Mouse (Mus musculus): ENCODE results near the gene Rhobtb1. TPM values are rescaled to one million over a fixed set of nuclear protein-coding genes. Genes with fewer than 3 reads are reported as not detected.
A peak's percentile ranks its signal among the peaks of the same experiment; 100 is the strongest.

Gene Rhobtb1
- polyA plus RNA-seq, 1 experiment from 2014 or later, result 17.4 TPM

GRCm38 (mm10) chr10:69248261-69249160 lies 97.3 kb downstream of the Rhobtb1 start:
- no peaks in the 10 kb centered on the region for H3K27me3 ChIP-seq (replicated peaks; ENCODE audit: control insufficient read depth, insufficient read depth, low read length)
- no peak overlapping the region for H3K27ac ChIP-seq (ENCODE audit: low read depth, low read length)
- DNase-seq (ENCODE audit: low spot score) (no peak), ATAC-seq (replicated peaks; ENCODE audit: low FRiP score) (no peak)
- H3K4me1 ChIP-seq (replicated peaks; ENCODE audit: control insufficient read depth, insufficient read depth, low read length), result peaks cover 11% of the 10 kb centered on the region
- 0 out of 2 replicates have a peak, but pooled peaks cover 2% of the 10 kb centered on the region for H3K36me3 ChIP-seq (ENCODE audit: control insufficient read depth, insufficient read depth, low read length)
- WGBS, result 89% methylated on average over 29 of the region's 29 CpGs
- no peaks in the 10 kb centered on the region for H3K9me3 ChIP-seq (ENCODE audit: control insufficient read depth, low read length)
- no peak overlapping the region for H3K4me2 ChIP-seq
- H3K9ac ChIP-seq (ENCODE audit: low read depth, low read length), result no peak overlapping the region
- no peak overlapping the region for H3K4me3 ChIP-seq (ENCODE audit: low read depth, low read length)

GRCm38 (mm10) chr10:69251254-69251653 lies 100.0 kb downstream of the Rhobtb1 start:
- H3K9ac ChIP-seq (ENCODE audit: low read depth, low read length), result no peak overlapping the region
- H3K27me3 ChIP-seq (replicated peaks; ENCODE audit: control insufficient read depth, insufficient read depth, low read length), result no peaks in the 10 kb centered on the region
- no peaks in the 10 kb centered on the region for H3K9me3 ChIP-seq (ENCODE audit: control insufficient read depth, low read length)
- no peak overlapping the region for H3K4me3 ChIP-seq (ENCODE audit: low read depth, low read length)
- 0 out of 2 replicates have a peak, but pooled peaks cover 2% of the 10 kb centered on the region for H3K36me3 ChIP-seq (ENCODE audit: control insufficient read depth, insufficient read depth, low read length)
- H3K4me2 ChIP-seq, result no peak overlapping the region
- H3K4me1 ChIP-seq (replicated peaks; ENCODE audit: control insufficient read depth, insufficient read depth, low read length), result peaks cover 25% of the 10 kb centered on the region
- ATAC-seq (replicated peaks; ENCODE audit: low FRiP score), result no peak
- WGBS, result 80% methylated on average over 6 of the region's 6 CpGs
- no peak for DNase-seq (ENCODE audit: low spot score)
- no peak overlapping the region for H3K27ac ChIP-seq (ENCODE audit: low read depth, low read length)

GRCm38 (mm10) chr10:69252112-69253074 lies 101.2 kb downstream of the Rhobtb1 start:
- Histone ChIP-seq H3K4me2 (no peak overlapping the region), H3K36me3 (ENCODE audit: control insufficient read depth, insufficient read depth, low read length) (0 out of 2 replicates have a peak, but pooled peaks cover 2% of the 10 kb centered on the region), H3K9ac (ENCODE audit: low read depth, low read length) (no peak overlapping the region), H3K4me3 (ENCODE audit: low read depth, low read length) (no peak overlapping the region), H3K27me3 (replicated peaks; ENCODE audit: control insufficient read depth, insufficient read depth, low read length) (no peaks in the 10 kb centered on the region), H3K4me1 (replicated peaks; ENCODE audit: control insufficient read depth, insufficient read depth, low read length) (peaks cover 25% of the 10 kb centered on the region), H3K27ac (ENCODE audit: low read depth, low read length) (peak overlapping the region; percentile 60), H3K9me3 (ENCODE audit: control insufficient read depth, low read length) (no peaks in the 10 kb centered on the region)
- WGBS, result 81% methylated on average over 17 of the region's 17 CpGs
- DNase-seq (ENCODE audit: low spot score), result no peak
- ATAC-seq (replicated peaks; ENCODE audit: low FRiP score), result no peak

- Histone ChIP-seq H3K4me1 (replicated peaks; ENCODE audit: control insufficient read depth, insufficient read depth, low read length) (peaks cover 25% of the 10 kb centered on the region), H3K27me3 (replicated peaks; ENCODE audit: control insufficient read depth, insufficient read depth, low read length) (no peaks in the 10 kb centered on the region), H3K9me3 (ENCODE audit: control insufficient read depth, low read length) (no peaks in the 10 kb centered on the region), H3K4me2 (no peak overlapping the region), H3K4me3 (ENCODE audit: low read depth, low read length) (no peak overlapping the region), H3K36me3 (ENCODE audit: control insufficient read depth, insufficient read depth, low read length) (0 out of 2 replicates have a peak, but pooled peaks cover 2% of the 10 kb centered on the region), H3K9ac (ENCODE audit: low read depth, low read length) (no peak overlapping the region), H3K27ac (ENCODE audit: low read depth, low read length) (peak overlapping the region; percentile 79)
- no peak for DNase-seq (ENCODE audit: low spot score)
- no peak; the same call in 1 of the 2 replicates for ATAC-seq (replicated peaks; ENCODE audit: low FRiP score)
- 52% methylated on average over 5 of the region's 5 CpGs for WGBS
These were observed 101.9 kb downstream of the Rhobtb1 start for GRCm38 (mm10) chr10:69253075-69253685.

GRCm38 (mm10) chr10:69253686-69254080 lies 102.4 kb downstream of the Rhobtb1 start:
- Histone ChIP-seq H3K4me2 (no peak overlapping the region), H3K4me1 (replicated peaks; ENCODE audit: control insufficient read depth, insufficient read depth, low read length) (peaks cover 25% of the 10 kb centered on the region), H3K9ac (ENCODE audit: low read depth, low read length) (no peak overlapping the region), H3K27me3 (replicated peaks; ENCODE audit: control insufficient read depth, insufficient read depth, low read length) (no peaks in the 10 kb centered on the region), H3K4me3 (ENCODE audit: low read depth, low read length) (no peak overlapping the region), H3K27ac (ENCODE audit: low read depth, low read length) (peak overlapping the region; percentile 79), H3K36me3 (ENCODE audit: control insufficient read depth, insufficient read depth, low read length) (0 out of 2 replicates have a peak, but pooled peaks cover 2% of the 10 kb centered on the region), H3K9me3 (ENCODE audit: control insufficient read depth, low read length) (no peaks in the 10 kb centered on the region)
- no peak for ATAC-seq (replicated peaks; ENCODE audit: low FRiP score)
- 56% methylated on average over 5 of the region's 5 CpGs for WGBS
- no peak for DNase-seq (ENCODE audit: low spot score)

GRCm38 (mm10) chr10:69254390-69254847 lies 103.2 kb downstream of the Rhobtb1 start:
- Histone ChIP-seq H3K4me2 (no peak overlapping the region), H3K4me1 (replicated peaks; ENCODE audit: control insufficient read depth, insufficient read depth, low read length) (peaks cover 25% of the 10 kb centered on the region), H3K36me3 (ENCODE audit: control insufficient read depth, insufficient read depth, low read length) (0 out of 2 replicates have a peak, but pooled peaks cover 2% of the 10 kb centered on the region), H3K9ac (ENCODE audit: low read depth, low read length) (no peak overlapping the region), H3K9me3 (ENCODE audit: control insufficient read depth, low read length) (no peaks in the 10 kb centered on the region), H3K27ac (ENCODE audit: low read depth, low read length) (peak overlapping the region; percentile 79), H3K27me3 (replicated peaks; ENCODE audit: control insufficient read depth, insufficient read depth, low read length) (no peaks in the 10 kb centered on the region), H3K4me3 (ENCODE audit: low read depth, low read length) (no peak overlapping the region)
- WGBS, result 13% methylated on average over 8 of the region's 8 CpGs
- ATAC-seq (replicated peaks; ENCODE audit: low FRiP score) (peak; percentile 58), DNase-seq (ENCODE audit: low spot score) (peak; percentile 36)

- H3K27me3 ChIP-seq (replicated peaks; ENCODE audit: control insufficient read depth, insufficient read depth, low read length), result no peaks in the 10 kb centered on the region
- DNase-seq (ENCODE audit: low spot score), result no peak
- peaks cover 2% of the 10 kb centered on the region; the same call in 1 of the 2 replicates for H3K36me3 ChIP-seq (ENCODE audit: control insufficient read depth, insufficient read depth, low read length)
- H3K4me3 ChIP-seq (ENCODE audit: low read depth, low read length), result no peak overlapping the region
- no peak overlapping the region for H3K27ac ChIP-seq (ENCODE audit: low read depth, low read length)
- H3K9me3 ChIP-seq (ENCODE audit: control insufficient read depth, low read length), result no peaks in the 10 kb centered on the region
- peaks cover 25% of the 10 kb centered on the region for H3K4me1 ChIP-seq (replicated peaks; ENCODE audit: control insufficient read depth, insufficient read depth, low read length)
- 28% methylated on average over 5 of the region's 5 CpGs for WGBS
- no peak overlapping the region for H3K9ac ChIP-seq (ENCODE audit: low read depth, low read length)
- peak; percentile 55; the same call in 1 of the 2 replicates for ATAC-seq (replicated peaks; ENCODE audit: low FRiP score)
- no peak overlapping the region for H3K4me2 ChIP-seq
These were observed 104.4 kb downstream of the Rhobtb1 start for GRCm38 (mm10) chr10:69255594-69255993.

- Histone ChIP-seq H3K9ac (ENCODE audit: low read depth, low read length) (no peak overlapping the region), H3K36me3 (ENCODE audit: control insufficient read depth, insufficient read depth, low read length) (no peaks in the 10 kb centered on the region; the same call in 1 of the 2 replicates), H3K4me1 (replicated peaks; ENCODE audit: control insufficient read depth, insufficient read depth, low read length) (peaks cover 18% of the 10 kb centered on the region), H3K4me2 (no peak overlapping the region), H3K27ac (ENCODE audit: low read depth, low read length) (no peak overlapping the region), H3K9me3 (ENCODE audit: control insufficient read depth, low read length) (no peaks in the 10 kb centered on the region), H3K27me3 (replicated peaks; ENCODE audit: control insufficient read depth, insufficient read depth, low read length) (no peaks in the 10 kb centered on the region), H3K4me3 (ENCODE audit: low read depth, low read length) (no peak overlapping the region)
- no peak for ATAC-seq (replicated peaks; ENCODE audit: low FRiP score)
- WGBS, result 66% methylated on average over 6 of the region's 6 CpGs
- no peak for DNase-seq (ENCODE audit: low spot score)
These were observed 106.4 kb downstream of the Rhobtb1 start for GRCm38 (mm10) chr10:69257592-69258133.
